Mouse (Mus musculus): ENCODE data around the gene Chil1.

The Chil1 gene

GRCm38 (mm10) chr1:134204230-134204629 lies 22.3 kb downstream of the Chil1 start:
- no peak for DNase-seq (ENCODE audit: low read depth)

- no peak for DNase-seq (ENCODE audit: low read depth)
These were observed 23.5 kb downstream of the Chil1 start for GRCm38 (mm10) chr1:134205296-134206018.

- no peak for DNase-seq (ENCODE audit: low read depth)
These were observed 24.1 kb downstream of the Chil1 start for GRCm38 (mm10) chr1:134206085-134206484.

DNA sequence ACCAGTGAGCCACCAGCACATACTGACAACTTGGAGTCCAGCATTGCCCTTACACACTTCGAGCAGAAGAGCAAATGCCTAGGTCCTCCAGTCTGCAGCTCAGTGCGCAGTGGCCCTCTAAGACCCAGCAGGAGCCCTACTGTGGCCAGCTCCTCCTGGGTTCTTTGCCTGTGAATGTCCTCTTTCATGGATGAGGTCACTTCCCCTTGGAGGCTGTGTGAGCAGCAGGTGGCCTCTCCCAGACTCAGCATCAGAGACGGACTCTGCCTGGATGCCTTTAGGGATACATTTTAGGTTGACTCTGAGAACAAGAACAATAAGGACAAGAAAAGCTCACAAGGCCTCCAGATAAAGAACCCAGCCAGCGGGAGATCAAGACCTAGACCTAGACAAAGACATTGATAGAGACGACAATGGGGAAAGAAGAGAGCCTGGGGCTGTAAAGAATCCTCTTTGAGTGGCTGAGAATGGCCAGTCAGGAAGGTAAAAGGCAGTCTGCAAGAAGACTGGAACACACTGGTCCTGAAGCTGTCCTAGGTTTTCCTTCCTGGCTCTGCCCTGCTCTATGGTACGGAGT lies 28.3 kb downstream of the Chil1 start:
- no peak for DNase-seq (ENCODE audit: low read depth)

- DNase-seq (ENCODE audit: low read depth): no peak
These were observed 29.1 kb downstream of the Chil1 start for GRCm38 (mm10) chr1:134211043-134211442.

- no peak for DNase-seq (ENCODE audit: low read depth)
These were observed 29.7 kb downstream of the Chil1 start for GRCm38 (mm10) chr1:134211631-134212030.

GRCm38 (mm10) chr1:134212351-134212750 lies 30.4 kb downstream of the Chil1 start:
- DNase-seq (ENCODE audit: low read depth): no peak

- no peak for DNase-seq (ENCODE audit: low read depth)
These were observed 31.4 kb downstream of the Chil1 start for GRCm38 (mm10) chr1:134213405-134213804.

- DNase-seq (ENCODE audit: low read depth): no peak
These were observed 33.1 kb downstream of the Chil1 start for GRCm38 (mm10) chr1:134215059-134215458.

- DNase-seq (ENCODE audit: low read depth): no peak
These were observed 34.0 kb downstream of the Chil1 start for GRCm38 (mm10) chr1:134215751-134216628.

GRCm38 (mm10) chr1:134216629-134216971 lies 34.6 kb downstream of the Chil1 start:
- DNase-seq (ENCODE audit: low read depth): no peak

GRCm38 (mm10) chr1:134217028-134217481 lies 35.1 kb downstream of the Chil1 start:
- DNase-seq (ENCODE audit: low read depth): no peak

- DNase-seq (ENCODE audit: low read depth): no peak
These were observed 36.0 kb downstream of the Chil1 start for GRCm38 (mm10) chr1:134217942-134218341.

GRCm38 (mm10) chr1:134219608-134220007 lies 37.6 kb downstream of the Chil1 start:
- no peak for DNase-seq (ENCODE audit: low read depth)

DNA sequence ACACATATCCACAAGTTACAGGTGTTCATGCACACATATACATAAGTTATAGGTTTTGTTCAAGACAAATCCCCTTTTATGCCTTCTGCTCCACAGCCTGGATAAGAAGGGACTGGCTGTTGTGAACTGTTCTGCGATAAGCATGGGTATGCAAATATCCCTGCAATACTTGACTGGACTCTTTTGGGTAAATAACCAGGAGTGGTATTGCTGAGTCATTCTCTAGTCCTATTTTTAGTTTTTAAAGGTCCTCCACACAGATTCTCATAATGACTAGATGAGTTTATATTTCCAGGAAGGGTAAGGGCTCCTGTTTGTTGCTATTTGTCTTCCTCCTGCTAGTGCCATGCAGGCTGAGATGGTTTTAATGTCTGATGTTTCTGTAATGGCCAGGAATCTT lies 39.2 kb downstream of the Chil1 start:
- DNase-seq (ENCODE audit: low read depth): no peak

- DNase-seq (ENCODE audit: low read depth): no peak
These were observed 40.4 kb downstream of the Chil1 start for GRCm38 (mm10) chr1:134222122-134223055.

- DNase-seq (ENCODE audit: low read depth): no peak
These were observed 42.8 kb downstream of the Chil1 start for GRCm38 (mm10) chr1:134224649-134225227.

GRCm38 (mm10) chr1:134225375-134225774 lies 43.4 kb downstream of the Chil1 start:
- DNase-seq (ENCODE audit: low read depth): no peak

DNA sequence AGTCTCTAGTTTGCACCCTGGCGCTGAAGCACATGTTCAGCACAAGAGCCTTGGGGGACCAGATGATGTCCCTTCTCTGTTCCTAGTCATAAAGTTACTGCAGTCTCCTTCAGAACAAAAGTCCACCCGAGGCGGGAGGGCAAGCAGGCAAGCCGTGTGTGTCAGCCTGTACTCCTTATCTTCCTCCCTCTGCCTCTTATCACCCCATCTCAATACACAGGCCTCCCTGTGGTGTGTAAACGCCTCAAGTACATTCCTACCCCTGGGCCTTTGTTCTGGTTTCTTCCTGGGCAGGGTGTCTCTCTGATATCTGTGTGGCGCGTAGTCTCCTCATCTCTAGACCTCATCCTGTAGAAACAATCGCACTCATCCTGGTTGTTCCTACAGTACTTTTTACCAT lies 44.8 kb downstream of the Chil1 start:
- no peak for DNase-seq (ENCODE audit: low read depth)

GRCm38 (mm10) chr1:134229806-134230575 lies 48.0 kb downstream of the Chil1 start:
- no peak for DNase-seq (ENCODE audit: low read depth)
